Mouse (Mus musculus): Measurements from ENCODE around the gene Olfr441. TPM values are rescaled to one million over a fixed set of nuclear protein-coding genes. Genes with fewer than 3 reads are reported as not detected.
"Not testable (repeated sequence)": the region's sequence is repeated elsewhere in the genome, so short reads cannot be mapped to it uniquely, and the experiment has no call there.

Olfr441 gene
- not detected in 2 replicates for total RNA-seq (2017)

DNA sequence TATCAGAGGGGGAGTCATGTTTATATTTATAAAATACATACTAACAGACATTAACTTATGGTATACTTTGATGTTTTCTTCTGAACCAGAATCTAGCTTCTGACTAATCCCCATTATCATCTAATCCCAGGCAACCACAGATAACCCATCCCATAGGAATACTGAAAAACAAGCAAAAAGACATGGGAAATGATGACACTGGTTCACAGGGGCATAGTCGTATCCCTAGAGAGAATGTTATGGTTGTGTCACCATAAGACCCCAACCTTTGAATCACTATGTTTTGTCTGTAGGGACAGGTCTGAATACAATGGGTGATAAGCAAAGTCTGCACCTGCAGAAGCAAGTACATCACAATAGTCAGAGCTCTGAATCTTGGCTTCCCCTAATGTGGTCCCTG, at the start of gene Olfr441:
Gene Olfr441 (plus strand): TSS at position 301 of the 400 bp plus-strand sequence.
- not testable (repeated sequence) for ATAC-seq (ENCODE audit: extremely low read depth, insufficient number of reproducible peaks, low FRiP score, poor library complexity, severe bottlenecking)

- no peak for ATAC-seq (ENCODE audit: extremely low read depth, insufficient number of reproducible peaks, low FRiP score, poor library complexity, severe bottlenecking)
Measured at GRCm38 (mm10) chr6:43078750-43079149, 27.4 kb upstream of the Olfr441 start.

DNA sequence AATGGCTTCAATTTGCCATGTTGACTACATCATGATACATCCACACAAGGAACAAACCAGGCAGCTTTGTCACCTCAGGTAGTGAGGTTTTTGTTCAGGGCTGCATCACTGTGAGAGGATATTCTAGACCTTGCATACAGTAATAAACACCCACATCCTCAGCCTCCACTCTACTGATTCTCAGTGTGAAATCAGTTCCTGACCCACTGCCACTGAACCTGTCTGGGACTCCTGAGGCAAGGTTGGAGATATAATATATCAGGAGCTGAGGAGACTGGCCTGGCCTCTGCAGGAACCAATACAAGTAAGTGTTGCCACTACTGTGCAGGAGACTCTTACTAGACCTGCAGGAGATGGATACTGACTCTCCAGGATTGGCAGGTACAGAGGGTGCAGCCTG, 24.8 kb upstream of the Olfr441 start:
- not testable (repeated sequence) for ATAC-seq (ENCODE audit: extremely low read depth, insufficient number of reproducible peaks, low FRiP score, poor library complexity, severe bottlenecking)

DNA sequence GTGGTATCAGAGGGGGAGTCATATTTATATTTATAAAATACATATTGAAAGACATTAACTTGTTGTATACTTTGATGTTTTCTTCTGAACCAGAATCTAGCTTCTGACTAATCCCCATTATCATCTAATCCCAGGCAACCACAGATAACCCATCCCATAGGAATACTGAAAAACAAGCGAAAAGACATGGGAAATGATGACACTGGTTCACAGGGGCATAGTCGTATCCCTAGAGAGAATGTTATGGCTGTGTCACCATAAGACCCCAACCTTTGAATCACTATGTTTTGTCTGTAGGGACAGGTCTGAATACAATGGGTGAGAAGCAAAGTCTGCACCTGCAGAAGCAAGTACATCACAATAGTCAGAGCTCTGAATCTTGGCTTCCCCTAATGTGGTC, 40.1 kb downstream of the Olfr441 start, which contains the start of gene Olfr237-ps1:
Gene Olfr237-ps1 (plus strand): TSS at position 301 of the 400 bp plus-strand sequence.
- not testable (repeated sequence) for ATAC-seq (ENCODE audit: extremely low read depth, insufficient number of reproducible peaks, low FRiP score, poor library complexity, severe bottlenecking)

- ATAC-seq (ENCODE audit: extremely low read depth, insufficient number of reproducible peaks, low FRiP score, poor library complexity, severe bottlenecking) = no peak
Measured at GRCm38 (mm10) chr6:43159502-43159901, 53.3 kb downstream of the Olfr441 start.

GRCm38 (mm10) chr6:43162982-43163381, 56.8 kb downstream of the Olfr441 start, which contains the start of gene Olfr437:
TSS of gene Olfr437 (plus strand) at chr6:43163282.
- no peak for ATAC-seq (ENCODE audit: extremely low read depth, insufficient number of reproducible peaks, low FRiP score, poor library complexity, severe bottlenecking)

GRCm38 (mm10) chr6:43167246-43167645, 61.1 kb downstream of the Olfr441 start:
- no peak for ATAC-seq (ENCODE audit: extremely low read depth, insufficient number of reproducible peaks, low FRiP score, poor library complexity, severe bottlenecking)

Other genes with a start within 250 kb of the Olfr441 start
- not detected in 2 replicates for gene Olfr448, start 215.9 kb upstream of the Olfr441 start, total RNA-seq (2017)
- not detected in 2 replicates for gene Olfr447, start 197.5 kb upstream of the Olfr441 start, total RNA-seq (2017)
- gene Olfr446, start 185.0 kb upstream of the Olfr441 start, total RNA-seq (2017) = not detected in 2 replicates
- not detected in 2 replicates for gene Olfr444, start 157.3 kb upstream of the Olfr441 start, total RNA-seq (2017)
- gene Olfr237-ps1, start 40.2 kb downstream of the Olfr441 start, total RNA-seq (2017) = 0.12 TPM in 1 of 2 replicates, not detected in the other
- gene Olfr437, start 56.9 kb downstream of the Olfr441 start, total RNA-seq (2017) = not detected in 2 replicates
- gene Olfr13, start 65.8 kb downstream of the Olfr441 start, total RNA-seq (2017) = not detected in 2 replicates
- gene Olfr435, start 90.8 kb downstream of the Olfr441 start, total RNA-seq (2017) = not detected in 2 replicates
- gene Olfr434, start 106.7 kb downstream of the Olfr441 start, total RNA-seq (2017) = not detected in 2 replicates
- not detected in 2 replicates for gene Olfr47, start 125.2 kb downstream of the Olfr441 start, total RNA-seq (2017)
- gene Arhgef5, start 159.2 kb downstream of the Olfr441 start, total RNA-seq (2017) = 0.23 TPM in 1 of 2 replicates, not detected in the other
- gene Nobox, start 203.2 kb downstream of the Olfr441 start, total RNA-seq (2017) = not detected in 2 replicates